Mouse (Mus musculus): ENCODE results near the gene Rpl22. TPM values are rescaled to one million over a fixed set of nuclear protein-coding genes. Genes with fewer than 3 reads are reported as not detected.

Rpl22 gene
- total and polyA plus RNA-seq, 3 experiments: 12.5 to 498 (median 401) TPM

Other genes starting within 250 kb of the Rpl22 start
- gene Tnfrsf25, start 209.8 kb upstream of the Rpl22 start, total RNA-seq (2021): 1 to 10 TPM in 1 of 2 experiments, under 1 TPM in 1; 0.79 to 1.3 TPM
- 2.5 TPM in 2 replicates for gene Tnfrsf25, start 209.8 kb upstream of the Rpl22 start, polyA plus RNA-seq (2012; rRNA removed)
- 1 to 10 TPM; 1.7 to 2.3 TPM for gene Espn, start 173.4 kb upstream of the Rpl22 start, total RNA-seq (2021)
- gene Espn, start 173.4 kb upstream of the Rpl22 start, polyA plus RNA-seq (2012; rRNA removed): 8.3 and 10.4 TPM in 2 replicates
- not detected for gene Hes2, start 166.9 kb upstream of the Rpl22 start, total RNA-seq (2021)
- gene Hes2, start 166.9 kb upstream of the Rpl22 start, polyA plus RNA-seq (2012; rRNA removed): 0.57 TPM in 1 of 2 replicates, not detected in the other
- 10 to 100 TPM; 43.4 to 65.0 TPM for gene Acot7, start 147.6 kb upstream of the Rpl22 start, total RNA-seq (2021)
- 22.1 and 25.5 TPM in 2 replicates for gene Acot7, start 147.6 kb upstream of the Rpl22 start, polyA plus RNA-seq (2012; rRNA removed)
- 1 to 10 TPM; 3.5 to 8.3 TPM for gene Gpr153, start 51.5 kb upstream of the Rpl22 start, total RNA-seq (2021)
- 16.6 and 22.4 TPM in 2 replicates for gene Gpr153, start 51.5 kb upstream of the Rpl22 start, polyA plus RNA-seq (2012; rRNA removed)
- not detected for gene Hes3, start 34.1 kb upstream of the Rpl22 start, total RNA-seq (2021)
- 0.30 TPM in 1 of 2 replicates, not detected in the other for gene Hes3, start 34.1 kb upstream of the Rpl22 start, polyA plus RNA-seq (2012; rRNA removed)
- 10 to 100 TPM; 34.6 to 49.1 TPM for gene Icmt, start 28.5 kb upstream of the Rpl22 start, total RNA-seq (2021)
- 39.5 and 48.3 TPM in 2 replicates for gene Icmt, start 28.5 kb upstream of the Rpl22 start, polyA plus RNA-seq (2012; rRNA removed)
- 1 to 10 TPM in 1 of 2 experiments, under 1 TPM in 1; 0.84 to 1.1 TPM for gene Rnf207, start 6.7 kb upstream of the Rpl22 start, total RNA-seq (2021)
- gene Rnf207, start 6.7 kb upstream of the Rpl22 start, polyA plus RNA-seq (2012; rRNA removed): 0.26 and 0.67 TPM in 2 replicates
- gene Chd5, start 12.9 kb downstream of the Rpl22 start, total RNA-seq (2021): 1 to 10 TPM; 5.0 to 7.9 TPM
- 3.0 and 3.5 TPM in 2 replicates for gene Chd5, start 12.9 kb downstream of the Rpl22 start, polyA plus RNA-seq (2012; rRNA removed)
- gene Nphp4, start 151.0 kb downstream of the Rpl22 start, total RNA-seq (2021): 1 to 10 TPM; 3.8 to 5.0 TPM
- 3.4 and 4.7 TPM in 2 replicates for gene Nphp4, start 151.0 kb downstream of the Rpl22 start, polyA plus RNA-seq (2012; rRNA removed)
- 1 to 10 TPM; 5.9 to 7.9 TPM for gene Kcnab2, start 152.1 kb downstream of the Rpl22 start, total RNA-seq (2021)
- 3.2 and 3.6 TPM in 2 replicates for gene Kcnab2, start 152.1 kb downstream of the Rpl22 start, polyA plus RNA-seq (2012; rRNA removed)

All from adrenal gland, adult 2 months (tissue).